Mouse (Mus musculus) limb, embryonic 14.5 days (tissue): ENCODE results near the gene Ltn1. TPM values are rescaled to one million over a fixed set of nuclear protein-coding genes. Genes with fewer than 3 reads are reported as not detected.
A peak's percentile ranks its signal among the peaks of the same experiment; 100 is the strongest.

ENCODE experiments used
- ATAC-seq: fragments of 200-750 bp; cut with Nextera tagmentation; 2 replicates; pipeline ENCODE4 v1.8.0; 2017; ENCODE audit warnings: low read depth, moderate number of reproducible peaks, moderate TSS enrichment; ENCODE audit not compliant: low FRiP score
- DNase-seq: peaks from one replicate; pipeline ENCODE4 v3.0.0-alpha.2; 2015; ENCODE audit warnings: low spot score
- H3K27ac ChIP-seq: fragments of 300-500 bp; sonication (generic); replicated peaks from 2 replicates; pipeline ENCODE4 v1.5.1; 2014; ENCODE audit warnings: low read depth, mild to moderate bottlenecking, low read length, moderate library complexity, mixed read lengths
- H3K27me3 ChIP-seq: fragments of 300-500 bp; sonication (generic); 2 replicates; pipeline ENCODE4 v1.6.1; 2014; ENCODE audit warnings: low read length, mixed read lengths; ENCODE audit not compliant: control insufficient read depth, insufficient read depth
- H3K36me3 ChIP-seq: fragments of 300-500 bp; sonication (generic); 2 replicates; pipeline ENCODE4 v1.6.1; 2014; ENCODE audit warnings: mild to moderate bottlenecking, low read length, moderate library complexity, mixed read lengths; ENCODE audit not compliant: control insufficient read depth, insufficient read depth
- H3K4me1 ChIP-seq: fragments of 300-500 bp; sonication (generic); 2 replicates; pipeline ENCODE4 v1.6.1; 2014; ENCODE audit warnings: antibody characterized with exemption, low read length, mixed read lengths; ENCODE audit not compliant: control insufficient read depth, insufficient read depth
- H3K4me2 ChIP-seq: fragments of 300-500 bp; sonication (generic); replicated peaks from 2 replicates; pipeline ENCODE4 v1.6.1; 2014; ENCODE audit warnings: low read depth, mild to moderate bottlenecking, low read length, moderate library complexity; ENCODE audit not compliant: severe bottlenecking
- H3K4me3 ChIP-seq: fragments of 300-500 bp; sonication (generic); replicated peaks from 2 replicates; pipeline ENCODE4 v1.5.1; 2014; ENCODE audit warnings: low read length
- H3K9ac ChIP-seq: fragments of 300-500 bp; sonication (generic); 2 replicates; pipeline ENCODE4 v1.6.1; 2014; ENCODE audit warnings: mild to moderate bottlenecking, low read depth, low read length, moderate library complexity; ENCODE audit not compliant: severe bottlenecking
- H3K9me3 ChIP-seq: fragments of 300-500 bp; sonication (generic); 2 replicates; pipeline ENCODE4 v1.6.1; 2016; ENCODE audit warnings: low read length; ENCODE audit not compliant: control insufficient read depth
- POLR2A ChIP-seq: fragments of 200-500 bp; IDR thresholded peaks from 2 replicates; pipeline ENCODE4 v1.8.0; 2012; ENCODE audit warnings: inconsistent platforms, mild to moderate bottlenecking, moderate library complexity, borderline replicate concordance; ENCODE audit not compliant: insufficient read depth, insufficient read length; ENCODE audit errors: extremely low read depth
- WGBS: fragments of 180-500 bp; shearing (Covaris S2); extraction: QIAGEN DNeasy Blood & Tissue Kit; methylation state at CpG from one replicate; pipeline ENCODE4 v1.1.7; 2014; 5-methylcytosine and 5-hydroxymethylcytosine counted together
- polyA plus RNA-seq, 2 experiments: library from polyadenylated mRNA; depleted of rRNA in 1 of 2; stranded (reverse) in 1 of 2; unstranded in 1 of 2; fragments of >200 nt; fragmentation: Nextera tagmentation in 1 of 2; extraction: Ambion mirVana in 1 of 2; gene quantifications; 2 replicates each; pipeline versions ENCODE4 v1.2.1 to v1.2.3; 2012 to 2014

Ltn1 gene
- polyA plus RNA-seq, 2 experiments, result 15.9 to 28.5 TPM

GRCm38 (mm10) chr16:87351386-87352105 lies 80.9 kb downstream of the Ltn1 start:
- DNase-seq, result no peak
- H3K27ac ChIP-seq, result no peak overlapping the region
- H3K4me3 ChIP-seq, result no peak overlapping the region
- H3K4me2 ChIP-seq, result no peak overlapping the region
- H3K36me3 ChIP-seq, result peaks cover 4% of the 10 kb centered on the region; the same call in 1 of the 2 replicates
- ATAC-seq, result no peak
- no peaks in the 10 kb centered on the region for H3K27me3 ChIP-seq
- 73% methylated on average over 5 of the region's 5 CpGs for WGBS
- peaks cover 9% of the 10 kb centered on the region; the same call in 1 of the 2 replicates for H3K4me1 ChIP-seq
- H3K9me3 ChIP-seq, result peaks cover 5% of the 10 kb centered on the region; the same call in 1 of the 2 replicates
- TF ChIP-seq POLR2A, result no peak
- H3K9ac ChIP-seq, result no peak overlapping the region

- peaks cover 5% of the 10 kb centered on the region; the same call in 1 of the 2 replicates for H3K9me3 ChIP-seq
- no peaks in the 10 kb centered on the region for H3K36me3 ChIP-seq
- H3K4me1 ChIP-seq, result peaks cover 11% of the 10 kb centered on the region
- no peak for TF ChIP-seq POLR2A
- WGBS, result 97% methylated on average over 2 of the region's 2 CpGs
- ATAC-seq (no peak), DNase-seq (no peak)
- H3K9ac ChIP-seq, result no peak overlapping the region
- no peak overlapping the region for H3K27ac ChIP-seq
- no peaks in the 10 kb centered on the region for H3K27me3 ChIP-seq
- no peak overlapping the region for H3K4me2 ChIP-seq
- no peak overlapping the region for H3K4me3 ChIP-seq
Measured at GRCm38 (mm10) chr16:87348133-87348532, 84.3 kb downstream of the Ltn1 start.

- TF ChIP-seq POLR2A, result no peak
- ATAC-seq (peak; percentile 83), DNase-seq (peak; percentile 62)
- no peak overlapping the region for H3K4me2 ChIP-seq
- no peak overlapping the region for H3K9ac ChIP-seq
- WGBS, result 25% methylated on average over 6 of the region's 6 CpGs
- no peak overlapping the region for H3K27ac ChIP-seq
- no peak overlapping the region for H3K4me3 ChIP-seq
- H3K4me1 ChIP-seq, result peaks cover 23% of the 10 kb centered on the region
- no peaks in the 10 kb centered on the region for H3K36me3 ChIP-seq
- H3K27me3 ChIP-seq, result no peaks in the 10 kb centered on the region
- H3K9me3 ChIP-seq, result no peaks in the 10 kb centered on the region
Measured at GRCm38 (mm10) chr16:87341043-87341572, 91.3 kb downstream of the Ltn1 start.

- H3K36me3 ChIP-seq, result no peaks in the 10 kb centered on the region
- no peak for TF ChIP-seq POLR2A
- WGBS, result 94% methylated on average over 3 of the region's 3 CpGs
- ATAC-seq, result no peak
- no peak overlapping the region for H3K4me3 ChIP-seq
- DNase-seq, result no peak
- no peak overlapping the region for H3K27ac ChIP-seq
- no peaks in the 10 kb centered on the region for H3K9me3 ChIP-seq
- H3K9ac ChIP-seq, result no peak overlapping the region
- H3K4me1 ChIP-seq, result no peaks in the 10 kb centered on the region
- no peak overlapping the region for H3K4me2 ChIP-seq
- no peaks in the 10 kb centered on the region for H3K27me3 ChIP-seq
Measured at GRCm38 (mm10) chr16:87334756-87335155, 97.7 kb downstream of the Ltn1 start.

GRCm38 (mm10) chr16:87329986-87330385 lies 102.4 kb downstream of the Ltn1 start:
- Histone ChIP-seq H3K4me3 (no peak overlapping the region), H3K36me3 (no peaks in the 10 kb centered on the region), H3K4me2 (no peak overlapping the region), H3K27ac (no peak overlapping the region), H3K9me3 (no peaks in the 10 kb centered on the region), H3K27me3 (no peaks in the 10 kb centered on the region), H3K4me1 (no peaks in the 10 kb centered on the region), H3K9ac (no peak overlapping the region)
- no peak for DNase-seq
- TF ChIP-seq POLR2A, result no peak
- WGBS, result 91% methylated on average over 3 of the region's 3 CpGs
- ATAC-seq, result no peak

Other genes starting within 250 kb of the Ltn1 start
- 22.6 and 25.7 TPM in 2 replicates for gene N6amt1, start 78.4 kb downstream of the Ltn1 start, polyA plus RNA-seq (2012; rRNA removed)
- gene N6amt1, start 78.4 kb downstream of the Ltn1 start, polyA plus RNA-seq (2014; fragmentation: Nextera tagmentation; extraction: Ambion mirVana), result 24.1 and 24.6 TPM in 2 replicates
- 6.5 and 7.5 TPM in 2 replicates for gene Rwdd2b, start 8.0 kb upstream of the Ltn1 start, polyA plus RNA-seq (2012; rRNA removed)
- gene Rwdd2b, start 8.0 kb upstream of the Ltn1 start, polyA plus RNA-seq (2014; fragmentation: Nextera tagmentation; extraction: Ambion mirVana), result 8.5 and 9.7 TPM in 2 replicates
- gene Usp16, start 22.1 kb upstream of the Ltn1 start, polyA plus RNA-seq (2012; rRNA removed), result 50.8 and 63.4 TPM in 2 replicates
- 52.2 and 58.9 TPM in 2 replicates for gene Usp16, start 22.1 kb upstream of the Ltn1 start, polyA plus RNA-seq (2014; fragmentation: Nextera tagmentation; extraction: Ambion mirVana)
- gene Cct8, start 63.3 kb upstream of the Ltn1 start, polyA plus RNA-seq (2012; rRNA removed), result 151 and 190 TPM in 2 replicates
- gene Cct8, start 63.3 kb upstream of the Ltn1 start, polyA plus RNA-seq (2014; fragmentation: Nextera tagmentation; extraction: Ambion mirVana), result 392 and 395 TPM in 2 replicates
- 5.8 TPM in 2 replicates for gene Map3k7cl, start 120.7 kb upstream of the Ltn1 start, polyA plus RNA-seq (2012; rRNA removed)
- gene Map3k7cl, start 120.7 kb upstream of the Ltn1 start, polyA plus RNA-seq (2014; fragmentation: Nextera tagmentation; extraction: Ambion mirVana), result 0.32 and 1.4 TPM in 2 replicates